Mouse (Mus musculus): ENCODE data around the gene Ushbp1. TPM values are rescaled to one million over a fixed set of nuclear protein-coding genes. Genes with fewer than 3 reads are reported as not detected.

The Ushbp1 gene
- polyA plus RNA-seq, 1 experiment from 2014 or later: 9.2 TPM

DNA sequence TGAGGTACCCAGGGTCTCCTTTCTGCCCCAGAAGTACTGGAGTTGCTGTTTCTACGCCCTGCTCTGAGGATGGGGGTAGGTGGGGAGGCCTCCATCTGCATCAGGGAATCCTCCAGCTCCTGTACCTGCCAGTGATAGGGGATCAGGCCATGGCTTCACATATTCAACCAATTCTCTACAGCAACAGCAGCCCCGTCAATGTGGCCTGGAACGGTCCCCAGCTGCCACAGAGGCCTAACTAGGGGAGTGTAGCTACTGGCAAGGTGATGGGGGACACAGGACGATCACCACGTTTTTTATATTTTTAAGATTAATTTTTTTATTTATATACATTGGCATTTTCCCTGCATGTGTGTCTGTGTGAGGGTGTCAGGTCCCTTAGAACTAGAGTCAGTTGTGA, 3.2 kb downstream of the Ushbp1 start:
- Histone ChIP-seq H3K4me1 (peaks cover 11% of the 10 kb centered on the region), H3K27me3 (replicated peaks) (no peaks in the 10 kb centered on the region), H3K9me3 (no peaks in the 10 kb centered on the region), H3K27ac (replicated peaks) (no peak overlapping the region), H3K4me2 (no peak overlapping the region), H3K4me3 (no peak overlapping the region), H3K36me3 (no peaks in the 10 kb centered on the region), H3K9ac (no peak overlapping the region)
- ATAC-seq (ENCODE audit: extremely low read depth, insufficient number of reproducible peaks, low FRiP score, low TSS enrichment): no peak
- WGBS: 56% methylated on average over 5 of the region's 5 CpGs

DNA sequence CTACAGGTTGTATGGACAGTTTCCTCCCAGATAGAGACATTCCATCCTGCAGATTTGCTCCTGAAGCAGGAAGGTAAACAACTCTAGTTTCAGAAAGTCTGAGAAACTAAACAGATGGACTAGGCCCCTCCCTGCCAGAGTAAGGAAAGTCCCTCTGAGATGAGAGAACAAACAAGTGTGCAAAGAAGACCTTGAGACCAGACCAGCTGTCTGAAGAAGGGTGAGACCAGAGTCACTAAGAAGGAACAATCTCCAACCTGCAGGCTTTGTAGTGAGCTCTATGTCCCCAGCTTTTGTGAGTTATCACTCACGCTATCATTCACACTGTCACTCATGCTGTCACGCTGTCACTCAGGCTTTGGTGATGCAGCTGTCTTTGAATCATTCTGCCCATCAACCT, 3.9 kb downstream of the Ushbp1 start:
- Histone ChIP-seq H3K9me3 (no peaks in the 10 kb centered on the region), H3K27me3 (replicated peaks) (no peaks in the 10 kb centered on the region), H3K27ac (replicated peaks) (no peak overlapping the region), H3K9ac (no peak overlapping the region), H3K36me3 (no peaks in the 10 kb centered on the region), H3K4me2 (no peak overlapping the region), H3K4me3 (no peak overlapping the region), H3K4me1 (peaks cover 8% of the 10 kb centered on the region; the same call in 1 of the 2 replicates)
- WGBS: 87% methylated on average over 2 of the region's 2 CpGs
- no peak for ATAC-seq (ENCODE audit: extremely low read depth, insufficient number of reproducible peaks, low FRiP score, low TSS enrichment)

DNA sequence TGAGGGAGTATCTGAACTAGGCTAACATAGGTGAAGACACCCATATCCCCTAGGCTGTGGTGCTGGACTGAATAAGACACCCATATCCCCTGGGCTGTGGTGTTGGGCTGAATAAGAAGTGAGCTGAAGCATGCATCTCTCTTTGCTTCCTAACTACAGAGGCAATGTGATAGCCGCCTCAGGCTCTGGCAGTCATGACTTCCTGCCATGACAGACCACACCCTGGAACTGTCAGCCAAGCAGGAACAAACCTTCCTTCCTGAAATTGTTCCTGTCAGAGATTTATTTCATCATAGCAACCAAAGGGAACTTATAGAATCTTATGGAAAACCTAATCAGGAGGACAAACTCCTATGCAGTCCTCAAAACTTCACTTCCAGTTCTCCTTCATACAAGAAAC, 7.3 kb downstream of the Ushbp1 start:
- 59% methylated on average over 1 of the region's 1 CpGs for WGBS

DNA sequence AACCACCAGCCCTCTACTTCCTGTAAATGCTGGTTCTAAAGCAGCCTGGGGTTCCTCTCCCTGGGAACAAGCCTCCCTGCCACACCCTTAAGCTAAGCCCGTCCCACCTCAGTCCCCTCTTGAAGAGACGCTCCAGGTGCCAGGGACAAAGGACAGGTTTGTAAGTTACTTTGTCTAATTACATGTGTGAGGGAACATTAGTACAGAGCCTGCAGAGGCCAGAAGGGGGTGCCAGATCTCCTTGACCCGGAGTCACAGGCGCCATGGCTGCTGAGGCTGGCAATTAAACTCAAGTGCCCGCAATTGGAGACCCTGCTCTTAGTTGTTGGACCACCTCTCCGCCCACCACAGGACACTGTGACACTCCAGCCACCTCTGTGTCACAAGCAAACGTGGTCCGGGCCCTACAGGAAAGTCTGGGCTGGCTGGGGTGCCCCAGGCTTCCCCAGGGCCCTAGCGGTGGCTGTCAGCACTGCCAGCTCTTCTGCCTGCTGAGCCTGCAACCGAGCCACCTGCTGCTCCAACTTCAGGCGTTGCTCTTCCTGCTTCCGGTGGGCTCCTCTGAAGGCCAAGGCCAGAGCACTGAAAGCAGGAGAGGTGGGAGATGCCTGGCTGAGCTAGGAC, 10.3 kb downstream of the Ushbp1 start:
- Histone ChIP-seq H3K36me3 (no peaks in the 10 kb centered on the region), H3K9me3 (no peaks in the 10 kb centered on the region), H3K9ac (no peak overlapping the region), H3K27me3 (replicated peaks) (0 out of 2 replicates have a peak, but pooled peaks cover 4% of the 10 kb centered on the region), H3K4me2 (no peak overlapping the region), H3K4me1 (peaks cover 19% of the 10 kb centered on the region), H3K4me3 (no peak overlapping the region), H3K27ac (replicated peaks) (no peak overlapping the region)
- WGBS: 72% methylated on average over 12 of the region's 12 CpGs
- ATAC-seq (ENCODE audit: extremely low read depth, insufficient number of reproducible peaks, low FRiP score, low TSS enrichment): no peak

More for the DNA sequence above, 7.3 kb downstream of the Ushbp1 start:
- peaks cover 5% of the 10 kb centered on the region for H3K4me1 ChIP-seq
- H3K4me2 ChIP-seq: no peak overlapping the region
- H3K27me3 ChIP-seq (replicated peaks): no peaks in the 10 kb centered on the region
- ATAC-seq (ENCODE audit: extremely low read depth, insufficient number of reproducible peaks, low FRiP score, low TSS enrichment): no peak
- H3K4me3 ChIP-seq: no peak overlapping the region
- H3K9ac ChIP-seq: no peak overlapping the region
- H3K9me3 ChIP-seq: no peaks in the 10 kb centered on the region
- peak overlapping the region; percentile 9; the same call in 1 of the 2 replicates for H3K27ac ChIP-seq (replicated peaks)
- H3K36me3 ChIP-seq: no peaks in the 10 kb centered on the region

DNA sequence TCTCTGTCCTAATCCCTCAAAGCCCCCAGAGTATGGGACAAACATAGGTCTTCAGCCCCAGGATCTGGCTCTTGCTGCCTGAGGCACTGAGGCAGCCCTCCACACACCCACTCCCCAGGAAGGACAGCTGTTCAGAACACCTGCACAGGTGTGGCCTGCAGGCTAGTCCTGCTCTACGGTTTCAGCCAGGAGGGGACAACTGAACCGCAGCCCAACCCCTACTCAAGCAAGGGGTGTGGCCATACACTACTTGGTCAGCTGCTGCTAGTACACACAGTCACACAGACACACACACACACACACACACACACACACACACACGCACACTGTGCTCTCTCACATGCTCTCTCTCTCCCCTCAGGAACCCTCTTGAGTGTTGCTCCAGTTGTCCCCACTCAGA, 11.7 kb downstream of the Ushbp1 start:
- no peak overlapping the region for H3K27ac ChIP-seq (replicated peaks)
- WGBS: 75% methylated on average over 3 of the region's 3 CpGs

DNA sequence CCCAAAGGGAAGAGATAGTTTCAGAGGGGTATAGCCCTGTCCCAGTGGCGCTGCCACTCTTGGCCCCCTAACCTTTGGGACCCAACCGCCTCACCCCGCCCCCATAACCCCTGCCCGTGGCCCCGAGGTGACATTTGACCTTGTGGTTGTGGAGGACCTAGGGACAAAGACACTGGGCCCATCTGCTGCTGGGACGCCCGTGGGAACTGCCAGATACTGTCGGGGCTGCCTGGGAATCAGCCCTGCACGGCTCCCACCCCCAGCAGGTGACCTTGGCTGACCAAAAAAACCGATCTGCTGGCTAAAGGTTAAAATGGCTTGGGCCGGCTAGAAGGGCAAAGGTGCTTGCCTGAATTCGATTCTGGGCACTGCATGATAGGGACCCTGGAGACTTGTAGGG, 12.2 kb downstream of the Ushbp1 start:
- ATAC-seq (ENCODE audit: extremely low read depth, insufficient number of reproducible peaks, low FRiP score, low TSS enrichment): no peak
- Histone ChIP-seq H3K4me2 (no peak overlapping the region), H3K27me3 (replicated peaks) (0 out of 2 replicates have a peak, but pooled peaks cover 4% of the 10 kb centered on the region), H3K9ac (peak overlapping the region; percentile 33), H3K9me3 (no peaks in the 10 kb centered on the region), H3K4me3 (no peak overlapping the region), H3K4me1 (peaks cover 38% of the 10 kb centered on the region), H3K27ac (replicated peaks) (0 out of 2 replicates have a peak overlapping the region, but pooled peaks have one; percentile 91), H3K36me3 (peaks cover under 1% of the 10 kb centered on the region)
- WGBS: 39% methylated on average over 12 of the region's 12 CpGs

More for the DNA sequence above, 11.7 kb downstream of the Ushbp1 start:
- Histone ChIP-seq H3K36me3 (no peaks in the 10 kb centered on the region), H3K9ac (peak overlapping the region; percentile 33), H3K4me1 (peaks cover 33% of the 10 kb centered on the region), H3K27me3 (replicated peaks) (0 out of 2 replicates have a peak, but pooled peaks cover 4% of the 10 kb centered on the region), H3K4me3 (no peak overlapping the region), H3K9me3 (no peaks in the 10 kb centered on the region), H3K4me2 (no peak overlapping the region)
- no peak for ATAC-seq (ENCODE audit: extremely low read depth, insufficient number of reproducible peaks, low FRiP score, low TSS enrichment)

DNA sequence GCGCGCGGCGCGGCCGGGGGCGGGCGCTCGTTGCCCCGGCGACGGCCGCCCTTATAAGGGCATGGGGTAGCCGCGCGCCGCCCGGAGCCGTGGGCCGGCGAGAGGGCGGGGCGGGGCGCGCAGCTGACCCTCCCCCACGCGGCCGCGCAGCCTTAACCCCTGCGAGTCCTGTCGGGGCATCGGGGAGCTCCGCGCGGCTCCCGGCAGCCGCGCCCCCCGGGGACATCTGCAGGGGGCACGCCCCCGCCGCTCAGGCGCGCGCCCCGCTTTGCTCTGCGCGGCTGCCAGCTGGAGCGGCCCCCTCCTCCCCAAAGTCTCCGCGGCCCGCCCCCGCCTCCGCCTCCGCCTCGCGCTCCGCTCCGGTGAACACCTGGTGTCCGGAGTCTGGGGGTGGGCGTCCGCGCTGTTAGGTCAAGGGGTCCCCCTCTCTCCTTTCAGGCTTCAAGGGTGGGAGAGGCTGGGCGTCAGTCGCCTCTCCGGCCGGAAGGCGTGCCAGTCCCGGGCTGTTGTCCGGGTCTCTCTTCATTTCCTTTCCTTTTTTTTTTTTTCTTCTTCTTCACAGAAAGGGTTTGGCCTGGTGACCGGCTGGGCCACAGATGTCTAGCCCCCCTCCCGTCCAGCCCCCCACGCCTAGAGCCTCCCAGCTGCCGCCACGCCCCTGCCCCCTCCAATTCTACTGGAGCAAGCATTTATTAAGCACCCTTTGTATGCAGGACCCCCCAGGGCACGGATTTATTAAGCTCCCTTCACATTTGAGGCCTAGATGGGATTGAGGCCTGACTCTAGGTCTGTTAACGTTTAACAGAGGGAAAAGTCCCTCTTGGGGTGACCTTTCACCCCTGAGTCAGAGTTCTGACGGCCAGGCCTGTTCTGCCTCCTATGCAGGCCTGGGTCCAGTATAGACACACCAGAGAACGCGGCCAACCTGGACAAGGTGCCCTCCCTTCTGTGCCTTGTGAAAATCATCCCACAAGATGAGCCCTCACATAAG, 13.3 kb downstream of the Ushbp1 start:
- peak overlapping the region; percentile 96 for H3K9ac ChIP-seq
- peak overlapping the region; percentile 98 for H3K4me2 ChIP-seq
- WGBS: 3% methylated on average over 75 of the region's 80 CpGs
- H3K36me3 ChIP-seq: peaks cover 12% of the 10 kb centered on the region
- peak; percentile 88 for ATAC-seq (ENCODE audit: extremely low read depth, insufficient number of reproducible peaks, low FRiP score, low TSS enrichment)
- peaks cover 42% of the 10 kb centered on the region for H3K4me1 ChIP-seq
- H3K27ac ChIP-seq (replicated peaks): peak overlapping the region; percentile 91
- 0 out of 2 replicates have a peak, but pooled peaks cover 7% of the 10 kb centered on the region for H3K27me3 ChIP-seq (replicated peaks)
- peak overlapping the region; percentile 95 for H3K4me3 ChIP-seq
- H3K9me3 ChIP-seq: no peaks in the 10 kb centered on the region

DNA sequence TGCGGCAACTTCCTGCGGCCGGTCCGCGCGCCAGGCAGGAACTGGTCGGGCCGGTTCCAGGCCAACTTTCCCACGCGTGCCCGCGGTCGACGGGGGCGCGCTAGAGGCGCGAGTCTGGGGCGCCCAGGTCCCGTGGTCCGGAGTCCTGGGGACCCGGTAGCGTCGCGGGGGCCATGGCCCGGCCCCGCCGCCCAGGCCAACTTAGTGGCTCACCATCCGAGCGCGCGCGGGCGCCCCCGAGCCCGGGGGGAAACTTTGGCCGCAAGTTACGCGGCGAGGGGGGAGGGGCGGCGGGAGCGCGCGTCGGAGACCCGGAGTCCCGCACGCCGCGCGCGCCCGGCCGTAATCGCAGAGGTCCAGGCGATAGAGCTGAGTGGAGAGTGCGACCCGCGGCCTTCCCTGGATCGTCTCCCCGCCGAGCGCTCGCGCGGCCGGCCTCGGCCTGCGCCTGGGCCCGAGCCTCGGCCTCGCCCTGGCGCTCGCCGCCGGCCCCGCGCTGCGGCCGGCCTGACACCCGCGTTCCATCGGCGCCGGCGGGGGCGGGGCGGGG, 14.1 kb downstream of the Ushbp1 start, which contains the start of gene Nr2f6:
Nr2f6 (minus strand) TSS at position 540 of the 550 bp plus-strand sequence.
- ATAC-seq (ENCODE audit: extremely low read depth, insufficient number of reproducible peaks, low FRiP score, low TSS enrichment): no peak

DNA sequence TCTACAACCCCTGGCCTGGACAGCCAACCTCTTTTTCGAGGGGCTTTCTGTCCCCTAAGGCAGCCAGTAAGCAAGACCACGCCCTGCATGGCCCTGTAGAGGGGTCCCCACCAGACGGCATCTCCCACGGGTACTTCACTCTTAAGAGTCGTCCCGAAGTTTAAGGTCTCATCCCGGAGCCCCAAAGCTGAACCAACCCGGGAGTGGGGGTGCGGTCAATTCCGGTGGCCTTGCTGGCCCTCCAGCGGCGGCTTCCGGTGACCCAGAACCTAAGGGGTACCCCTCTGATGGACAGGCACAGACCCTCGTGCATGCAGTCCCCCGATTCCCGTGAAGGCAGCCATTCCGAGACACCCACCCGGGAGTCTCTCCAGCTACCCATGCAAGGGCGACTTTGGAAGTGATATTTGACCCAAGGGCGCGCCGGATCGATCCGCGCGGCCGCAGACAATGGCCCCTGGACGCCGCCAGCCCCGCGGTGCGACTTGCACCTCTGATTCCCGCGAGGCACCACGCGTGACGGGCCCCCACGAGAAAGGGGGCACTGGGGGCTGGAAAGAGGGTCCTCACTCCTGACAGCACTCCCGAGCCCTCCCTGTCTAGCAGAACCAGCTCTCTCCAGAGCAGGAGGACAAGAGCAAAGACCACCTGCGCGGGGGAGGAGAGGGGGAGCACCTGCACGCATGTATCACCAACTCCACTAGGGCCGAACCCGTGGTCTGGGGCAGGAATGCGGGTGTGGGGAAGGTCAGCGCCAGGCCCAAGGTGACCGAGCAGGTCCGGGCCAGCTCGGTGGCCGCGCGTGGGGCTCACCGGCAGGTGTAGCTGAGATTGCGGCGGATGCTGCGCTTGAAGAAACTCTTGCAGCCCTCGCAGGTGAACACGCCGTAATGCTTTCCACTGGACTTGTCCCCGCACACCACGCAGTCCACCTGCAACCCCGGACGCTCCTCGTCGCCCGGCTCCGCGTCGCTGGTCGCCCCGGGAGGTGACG, 15.1 kb downstream of the Ushbp1 start:
- H3K9ac ChIP-seq: peak overlapping the region; percentile 96
- H3K4me3 ChIP-seq: peak overlapping the region; percentile 95
- H3K36me3 ChIP-seq: peaks cover 28% of the 10 kb centered on the region
- ATAC-seq (ENCODE audit: extremely low read depth, insufficient number of reproducible peaks, low FRiP score, low TSS enrichment): no peak
- WGBS: 1% methylated on average over 72 of the region's 72 CpGs
- peaks cover 59% of the 10 kb centered on the region for H3K4me1 ChIP-seq
- H3K27ac ChIP-seq (replicated peaks): peak overlapping the region; percentile 91
- no peaks in the 10 kb centered on the region for H3K9me3 ChIP-seq
- H3K27me3 ChIP-seq (replicated peaks): 0 out of 2 replicates have a peak, but pooled peaks cover 8% of the 10 kb centered on the region
- H3K4me2 ChIP-seq: peak overlapping the region; percentile 98

More for the DNA sequence above, 14.1 kb downstream of the Ushbp1 start, which contains the start of gene Nr2f6:
- peak within 1 kb of the TSS; percentile 98 for H3K4me2 ChIP-seq
- H3K4me1 ChIP-seq: peaks cover 49% of the 10 kb centered on the region
- no peaks in the 10 kb centered on the region for H3K9me3 ChIP-seq
- H3K27ac ChIP-seq (replicated peaks): peak within 1 kb of the TSS; percentile 91
- H3K9ac ChIP-seq: peak within 1 kb of the TSS; percentile 96
- H3K27me3 ChIP-seq (replicated peaks): 0 out of 2 replicates have a peak, but pooled peaks cover 8% of the 10 kb centered on the region
- peak within 1 kb of the TSS; percentile 95 for H3K4me3 ChIP-seq
- H3K36me3 ChIP-seq: peaks cover 19% of the 10 kb centered on the region
- WGBS: under 1% methylated on average over 58 of the region's 89 CpGs

DNA sequence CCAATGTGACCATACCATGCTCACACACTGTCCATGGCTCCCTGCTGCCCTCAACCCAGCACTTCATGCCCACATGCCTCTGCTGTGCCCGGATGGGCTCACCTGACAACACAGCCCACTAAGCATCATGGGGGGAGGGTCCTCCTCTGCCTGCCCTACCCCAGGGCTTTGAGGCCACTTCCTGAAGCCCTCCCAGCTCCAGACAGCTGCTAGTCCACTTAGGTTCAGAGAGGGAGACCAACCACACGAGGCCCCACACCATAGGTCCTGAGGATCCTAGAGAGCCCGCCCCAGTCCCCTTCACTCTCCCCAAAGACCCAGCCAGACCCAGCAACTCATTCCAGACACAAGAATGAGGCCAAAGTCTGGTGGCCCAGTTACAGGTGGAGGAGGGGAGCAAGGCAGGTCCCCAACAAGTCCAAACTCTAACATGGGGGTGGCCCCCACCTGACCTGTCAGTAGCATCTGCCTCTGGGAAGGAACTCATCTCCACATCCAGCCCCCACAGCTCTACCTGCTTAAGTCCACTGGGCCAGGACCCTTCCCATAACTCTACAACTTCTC, 16.0 kb downstream of the Ushbp1 start:
- Histone ChIP-seq H3K9ac (peak overlapping the region; percentile 96), H3K4me1 (peaks cover 68% of the 10 kb centered on the region), H3K4me3 (peak overlapping the region; percentile 95), H3K27me3 (replicated peaks) (0 out of 2 replicates have a peak, but pooled peaks cover 8% of the 10 kb centered on the region), H3K9me3 (no peaks in the 10 kb centered on the region), H3K36me3 (peaks cover 37% of the 10 kb centered on the region), H3K27ac (replicated peaks) (0 out of 2 replicates have a peak overlapping the region, but pooled peaks have one; percentile 20), H3K4me2 (peak overlapping the region; percentile 98)
- ATAC-seq (ENCODE audit: extremely low read depth, insufficient number of reproducible peaks, low FRiP score, low TSS enrichment): no peak
- 56% methylated on average over 3 of the region's 3 CpGs for WGBS
